Comparison of ENCODE assay signal across 8 mouse cellular contexts in the genomic region with DNA sequence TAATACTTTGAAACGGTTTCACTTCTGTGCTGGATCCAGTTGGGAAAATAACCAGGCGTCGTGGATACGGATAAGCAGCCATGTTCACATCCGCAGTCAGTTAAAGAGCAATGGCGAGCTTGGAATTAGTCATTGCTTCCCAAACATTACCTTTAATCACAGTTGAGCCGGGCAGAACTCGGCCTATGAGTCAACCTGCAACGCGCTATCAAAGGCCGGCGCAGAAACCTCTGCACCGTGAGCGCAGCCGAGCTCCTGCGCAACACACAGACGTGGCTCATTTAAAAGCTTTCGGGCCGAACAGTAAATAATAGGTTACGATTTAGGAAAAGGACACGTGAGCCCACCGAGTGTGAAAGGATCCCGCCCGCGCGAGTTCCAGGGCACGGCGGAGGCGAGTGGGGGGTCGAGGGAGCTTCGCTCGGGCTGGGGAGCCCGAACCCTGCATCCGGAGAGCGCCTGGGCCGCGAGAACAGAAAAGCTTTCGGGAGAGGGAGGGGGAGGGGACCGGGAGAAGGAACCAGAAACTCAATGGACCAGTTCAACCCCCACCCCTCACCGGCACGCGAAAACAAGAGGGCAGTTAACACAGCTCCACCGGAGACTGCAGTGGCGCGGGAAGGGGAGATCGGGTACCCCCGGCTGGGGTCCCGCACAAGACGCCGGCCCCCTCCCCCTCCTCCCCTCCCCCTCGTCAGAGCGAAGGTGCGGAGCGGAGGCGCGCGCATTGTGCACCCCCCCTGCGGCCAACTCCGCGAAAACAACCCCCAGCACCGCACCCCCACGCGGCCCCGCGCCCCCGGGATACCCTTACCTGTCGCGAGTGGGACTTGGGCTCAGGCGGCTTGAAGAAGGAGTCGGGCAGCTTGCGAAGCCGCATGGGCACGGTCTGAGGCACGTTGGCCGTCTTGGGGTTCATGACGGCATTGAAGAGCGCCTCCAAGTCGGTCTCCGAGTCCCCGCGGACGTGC. TPM values are rescaled to one million over a fixed set of nuclear protein-coding genes. Genes with fewer than 3 reads are reported as not detected.
DNase-seq lines count a peak whose midpoint lies in the region; ATAC-seq lines count a peak whose summit lies in the region.

No protein-coding gene starts in this region.

- peak overlapping the region; percentile 99 for H3K9ac ChIP-seq in embryonic facial prominence, embryonic 14.5 days (ENCODE audit: low read depth, low read length)
- H3K9ac ChIP-seq in kidney, embryonic 14.5 days (ENCODE audit: low read depth, low read length): peak overlapping the region; percentile 97
- H3K9ac ChIP-seq in liver, embryonic 11.5 days (ENCODE audit: low read depth, low read length): peak overlapping the region; percentile 72
- H3K9ac ChIP-seq in neural tube, embryonic 11.5 days (ENCODE audit: low read length): peak overlapping the region; percentile 88

- H3K4me2 ChIP-seq in embryonic facial prominence, embryonic 14.5 days (ENCODE audit: low read depth, low read length): peak overlapping the region; percentile 60
- H3K4me2 ChIP-seq in kidney, embryonic 14.5 days (replicated peaks; ENCODE audit: low read depth, low read length): peak overlapping the region; percentile 52
- H3K4me2 ChIP-seq in liver, embryonic 11.5 days: peak overlapping the region; percentile 58
- peak overlapping the region; percentile 65 for H3K4me2 ChIP-seq in neural tube, embryonic 11.5 days (ENCODE audit: low read depth)

- H3K36me3 ChIP-seq in embryonic facial prominence, embryonic 14.5 days (ENCODE audit: control insufficient read depth, insufficient read depth, low read length): peaks cover 30% of the 10 kb centered on the region
- peaks cover 29% of the 10 kb centered on the region for H3K36me3 ChIP-seq in heart, embryonic 10.5 days
- H3K36me3 ChIP-seq in kidney, embryonic 14.5 days (ENCODE audit: control insufficient read depth, insufficient read depth, low read length): peaks cover 20% of the 10 kb centered on the region
- 0 out of 2 replicates have a peak, but pooled peaks cover 7% of the 10 kb centered on the region for H3K36me3 ChIP-seq in liver, embryonic 11.5 days (ENCODE audit: control insufficient read depth, insufficient read depth, low read length)
- H3K36me3 ChIP-seq in neural tube, embryonic 11.5 days (ENCODE audit: control insufficient read depth, insufficient read depth, low read length): no peaks in the 10 kb centered on the region

- H3K27me3 ChIP-seq in embryonic facial prominence, embryonic 14.5 days (replicated peaks; ENCODE audit: control insufficient read depth, insufficient read depth, low read length): no peaks in the 10 kb centered on the region
- H3K27me3 ChIP-seq in heart, embryonic 10.5 days (ENCODE audit: insufficient read depth, poor library complexity, severe bottlenecking): no peaks in the 10 kb centered on the region
- H3K27me3 ChIP-seq in kidney, embryonic 14.5 days (ENCODE audit: control insufficient read depth, insufficient read depth, low read length): no peaks in the 10 kb centered on the region
- H3K27me3 ChIP-seq in liver, embryonic 11.5 days (replicated peaks; ENCODE audit: control insufficient read depth, insufficient read depth, low read length): peaks cover 48% of the 10 kb centered on the region
- no peaks in the 10 kb centered on the region for H3K27me3 ChIP-seq in neural tube, embryonic 11.5 days (ENCODE audit: control insufficient read depth, insufficient read depth, low read length)

- no peaks in the 10 kb centered on the region for H3K9me3 ChIP-seq in embryonic facial prominence, embryonic 14.5 days (ENCODE audit: control insufficient read depth, low read length)
- H3K9me3 ChIP-seq in heart, embryonic 10.5 days: no peaks in the 10 kb centered on the region
- no peaks in the 10 kb centered on the region for H3K9me3 ChIP-seq in kidney, embryonic 14.5 days (ENCODE audit: control insufficient read depth, low read length)
- no peaks in the 10 kb centered on the region for H3K9me3 ChIP-seq in liver, embryonic 11.5 days (ENCODE audit: control insufficient read depth, low read length)
- H3K9me3 ChIP-seq in neural tube, embryonic 11.5 days (ENCODE audit: control insufficient read depth, low read length): no peaks in the 10 kb centered on the region

- peak; percentile 64 to 83 for DNase-seq in urinary bladder, adult 18-20 months (ENCODE audit: low spot score in 2 of 2)
- DNase-seq in urinary bladder, postnatal 10 days (ENCODE audit: low spot score): no peak
- DNase-seq in embryonic facial prominence, embryonic 14.5 days (ENCODE audit: low spot score): peak; percentile 76
- DNase-seq in heart, embryonic 10.5 days (ENCODE audit: low spot score): peak; percentile 85
- peak; percentile 73 for DNase-seq in liver, embryonic 11.5 days (ENCODE audit: low spot score)
- DNase-seq in neural tube, embryonic 11.5 days (ENCODE audit: low spot score): peak; percentile 79
- peak; percentile 9 for DNase-seq in thymus, postnatal 14 days

- 0% methylated on average over 36 of the region's 82 CpGs for WGBS in embryonic facial prominence, embryonic 14.5 days
- under 1% methylated on average over 67 of the region's 82 CpGs for WGBS in heart, embryonic 10.5 days
- WGBS in kidney, embryonic 14.5 days: under 1% methylated on average over 72 of the region's 82 CpGs
- under 1% methylated on average over 75 of the region's 82 CpGs for WGBS in liver, embryonic 11.5 days
- WGBS in neural tube, embryonic 11.5 days: under 1% methylated on average over 74 of the region's 82 CpGs

- peak overlapping the region; percentile 83 for H3K4me3 ChIP-seq in embryonic facial prominence, embryonic 14.5 days (ENCODE audit: low read depth, low read length)
- H3K4me3 ChIP-seq in heart, embryonic 10.5 days: peak overlapping the region; percentile 96
- peak overlapping the region; percentile 95 for H3K4me3 ChIP-seq in kidney, embryonic 14.5 days (ENCODE audit: low read length)
- H3K4me3 ChIP-seq in liver, embryonic 11.5 days (ENCODE audit: low read depth, low read length): peak overlapping the region; percentile 62
- H3K4me3 ChIP-seq in neural tube, embryonic 11.5 days (ENCODE audit: low read depth, low read length): peak overlapping the region; percentile 75

- H3K27ac ChIP-seq in embryonic facial prominence, embryonic 14.5 days (replicated peaks; ENCODE audit: low read depth, low read length): peak overlapping the region; percentile 99
- H3K27ac ChIP-seq in heart, embryonic 10.5 days: peak overlapping the region; percentile 99
- peak overlapping the region; percentile 99 for H3K27ac ChIP-seq in kidney, embryonic 14.5 days (ENCODE audit: low read depth, low read length)
- H3K27ac ChIP-seq in liver, embryonic 11.5 days (ENCODE audit: low read depth, low read length): peak overlapping the region; percentile 77
- H3K27ac ChIP-seq in neural tube, embryonic 11.5 days (ENCODE audit: low read depth, low read length): peak overlapping the region; percentile 88

- H3K4me1 ChIP-seq in embryonic facial prominence, embryonic 14.5 days (ENCODE audit: control insufficient read depth, insufficient read depth, low read length): peaks cover 13% of the 10 kb centered on the region
- peaks cover 9% of the 10 kb centered on the region; the same call in 1 of the 2 replicates for H3K4me1 ChIP-seq in heart, embryonic 10.5 days
- peaks cover 10% of the 10 kb centered on the region for H3K4me1 ChIP-seq in kidney, embryonic 14.5 days (ENCODE audit: control insufficient read depth, insufficient read depth, low read length)
- no peaks in the 10 kb centered on the region for H3K4me1 ChIP-seq in liver, embryonic 11.5 days (replicated peaks; ENCODE audit: control insufficient read depth, insufficient read depth, low read length)
- peaks cover 4% of the 10 kb centered on the region; the same call in 1 of the 2 replicates for H3K4me1 ChIP-seq in neural tube, embryonic 11.5 days (ENCODE audit: control insufficient read depth, insufficient read depth, low read length)

- ATAC-seq in embryonic facial prominence, embryonic 14.5 days (ENCODE audit: low read depth): peak; percentile 23
- ATAC-seq in kidney, embryonic 14.5 days (ENCODE audit: low FRiP score, low TSS enrichment): peak; percentile 73
- peak; percentile 53 for ATAC-seq in liver, embryonic 11.5 days (replicated peaks; ENCODE audit: low FRiP score)
- peak; percentile 57 for ATAC-seq in neural tube, embryonic 11.5 days (ENCODE audit: insufficient read depth, low FRiP score, low TSS enrichment)

RNA-seq across cellular contexts. Expression of a gene that starts 0.8 kb away (rescaled TPM):
- 32.2 and 37.7 TPM in 2 replicates for polyA plus RNA-seq in embryonic facial prominence, embryonic 14.5 days (2014; fragmentation: Nextera tagmentation; extraction: Ambion mirVana)
- 29.3 and 41.3 TPM in 2 replicates for polyA plus RNA-seq in heart, embryonic 10.5 days (2016; fragmentation: Nextera tagmentation; extraction: Ambion mirVana)
- polyA plus RNA-seq in kidney, embryonic 14.5 days (2014; fragmentation: Nextera tagmentation; extraction: Ambion mirVana): 36.7 and 48.8 TPM in 2 replicates
- polyA plus RNA-seq in liver, embryonic 11.5 days (2014; fragmentation: Nextera tagmentation; extraction: Ambion mirVana): 11.8 and 12.4 TPM in 2 replicates
- 27.2 and 31.6 TPM in 2 replicates for polyA plus RNA-seq in neural tube, embryonic 11.5 days (2014; fragmentation: Nextera tagmentation; extraction: Ambion mirVana)

RNA-seq across cellular contexts. Expression of a gene that starts 39.0 kb away (rescaled TPM):
- polyA plus RNA-seq in embryonic facial prominence, embryonic 14.5 days (2014; fragmentation: Nextera tagmentation; extraction: Ambion mirVana): 13.9 and 14.5 TPM in 2 replicates
- polyA plus RNA-seq in heart, embryonic 10.5 days (2016; fragmentation: Nextera tagmentation; extraction: Ambion mirVana): 11.4 and 12.0 TPM in 2 replicates
- polyA plus RNA-seq in kidney, embryonic 14.5 days (2014; fragmentation: Nextera tagmentation; extraction: Ambion mirVana): 13.4 and 15.1 TPM in 2 replicates
- polyA plus RNA-seq in liver, embryonic 11.5 days (2014; fragmentation: Nextera tagmentation; extraction: Ambion mirVana): 6.1 and 6.7 TPM in 2 replicates
- 15.3 and 16.5 TPM in 2 replicates for polyA plus RNA-seq in neural tube, embryonic 11.5 days (2014; fragmentation: Nextera tagmentation; extraction: Ambion mirVana)

Comparison
In these comparisons a context has a peak if more than half of its experiments do, and no peak if none do; other contexts are left out.
1. ATAC-seq: peak in every context shown above with its lines; median percentile 73 in kidney, embryonic 14.5 days; 57 in neural tube, embryonic 11.5 days; 53 in liver, embryonic 11.5 days; 23 in embryonic facial prominence, embryonic 14.5 days.